Mouse (Mus musculus) heart, adult 18-20 months (tissue): ENCODE measurements around the gene Atp9a. TPM values are rescaled to one million over a fixed set of nuclear protein-coding genes. Genes with fewer than 3 reads are reported as not detected.

ENCODE experiments used
- DNase-seq, 2 experiments: peaks; one replicate each; pipeline ENCODE4 v3.0.0; 2021 to 2022; ENCODE audit warnings: mixed read lengths in 1 of 2
- total RNA-seq, 2 experiments: library from RNA; stranded (reverse); gene quantifications; 2 replicates each; pipeline ENCODE4 v1.2.3; 2021

The Atp9a gene
- total RNA-seq, 2 experiments from 2014 or later, result 50.2 to 56.7 TPM

- no peak for DNase-seq
Observed at GRCm38 (mm10) chr2:168740496-168740895, 1.7 kb downstream of the Atp9a start.

GRCm38 (mm10) chr2:168738854-168739253, 3.4 kb downstream of the Atp9a start:
- no peak for DNase-seq

GRCm38 (mm10) chr2:168737878-168738277, 4.3 kb downstream of the Atp9a start:
- peak; percentile 58 to 68 for DNase-seq

- DNase-seq, result peak; percentile 65 to 72
Observed at GRCm38 (mm10) chr2:168734023-168734422, 8.2 kb downstream of the Atp9a start.

- DNase-seq, result no peak
Observed at GRCm38 (mm10) chr2:168731258-168731657, 11.0 kb downstream of the Atp9a start.

- DNase-seq, result no peak
Observed at GRCm38 (mm10) chr2:168729736-168730135, 12.5 kb downstream of the Atp9a start.

- DNase-seq, result peak; percentile 54 to 56
Observed at GRCm38 (mm10) chr2:168728045-168728444, 14.2 kb downstream of the Atp9a start.

GRCm38 (mm10) chr2:168726007-168726406, 16.2 kb downstream of the Atp9a start:
- peak in 1 of 2 experiments; percentile 36 for DNase-seq

GRCm38 (mm10) chr2:168721313-168721712, 20.9 kb downstream of the Atp9a start:
- no peak for DNase-seq

GRCm38 (mm10) chr2:168719742-168720141, 22.5 kb downstream of the Atp9a start:
- DNase-seq, result no peak

GRCm38 (mm10) chr2:168718735-168719134, 23.5 kb downstream of the Atp9a start:
- DNase-seq, result no peak

GRCm38 (mm10) chr2:168718267-168718666, 23.9 kb downstream of the Atp9a start:
- DNase-seq, result no peak

GRCm38 (mm10) chr2:168712199-168713176, 29.7 kb downstream of the Atp9a start:
- no peak for DNase-seq

GRCm38 (mm10) chr2:168710979-168711378, 31.2 kb downstream of the Atp9a start:
- no peak for DNase-seq

- DNase-seq, result no peak
Observed at GRCm38 (mm10) chr2:168707766-168708165, 34.4 kb downstream of the Atp9a start.

- DNase-seq, result peak; percentile 22 to 30
Observed at GRCm38 (mm10) chr2:168702266-168702665, 39.9 kb downstream of the Atp9a start.

- no peak for DNase-seq
Observed at GRCm38 (mm10) chr2:168695027-168695403, 47.2 kb downstream of the Atp9a start.

- DNase-seq, result no peak
Observed at GRCm38 (mm10) chr2:168694379-168695026, 47.7 kb downstream of the Atp9a start.

- peak; percentile 61 to 86 for DNase-seq
Observed at GRCm38 (mm10) chr2:168691774-168692173, 50.4 kb downstream of the Atp9a start.

- no peak for DNase-seq
Observed at GRCm38 (mm10) chr2:168687326-168687725, 54.9 kb downstream of the Atp9a start.

- no peak for DNase-seq
Observed at GRCm38 (mm10) chr2:168685909-168686308, 56.3 kb downstream of the Atp9a start.

- no peak for DNase-seq
Observed at GRCm38 (mm10) chr2:168684695-168685094, 57.5 kb downstream of the Atp9a start.

GRCm38 (mm10) chr2:168683520-168684150, 58.6 kb downstream of the Atp9a start:
- DNase-seq, result no peak
